Mouse (Mus musculus) erythroblast, embryonic 14.5 days (primary cell): ENCODE measurements around the gene Tspan14. TPM values are rescaled to one million over a fixed set of nuclear protein-coding genes. Genes with fewer than 3 reads are reported as not detected.

Source experiments
- H3K27me3 ChIP-seq: 2 replicates; pipeline ENCODE4 v1.6.1; 2012; ENCODE audit warnings: inconsistent platforms; ENCODE audit not compliant: control insufficient read depth
- H3K36me3 ChIP-seq: 2 replicates; pipeline ENCODE4 v1.6.1; 2012; ENCODE audit warnings: mild to moderate bottlenecking, inconsistent platforms; ENCODE audit not compliant: control insufficient read depth
- H3K4me1 ChIP-seq: 2 replicates; pipeline ENCODE4 v1.6.1; 2012; ENCODE audit warnings: inconsistent platforms; ENCODE audit not compliant: control insufficient read depth
- H3K4me3 ChIP-seq: replicated peaks from 2 replicates; pipeline ENCODE3; 2012; ENCODE audit warnings: moderate library complexity, mild to moderate bottlenecking, inconsistent platforms
- H3K9me3 ChIP-seq: 2 replicates; pipeline ENCODE4 v1.6.1; 2012; ENCODE audit warnings: low read length, inconsistent platforms, mixed read lengths; ENCODE audit not compliant: control insufficient read depth
- GATA1 ChIP-seq: IDR thresholded peaks from 2 replicates; pipeline ENCODE4 v1.6.1; 2012; ENCODE audit warnings: low read length, inconsistent platforms, mixed read lengths
- TAL1 ChIP-seq: IDR thresholded peaks from 3 replicates; pipeline ENCODE4 v1.6.1; 2012; ENCODE audit warnings: low read length, inconsistent platforms, mixed read lengths
- polyA plus RNA-seq: library from polyadenylated mRNA; stranded (reverse); fragments of >175 nt; gene quantifications from 2 replicates; pipeline ENCODE4 v1.2.3, GENCODE M21; 2012

The Tspan14 gene
- polyA plus RNA-seq, 1 experiment, result 0.33 TPM

DNA sequence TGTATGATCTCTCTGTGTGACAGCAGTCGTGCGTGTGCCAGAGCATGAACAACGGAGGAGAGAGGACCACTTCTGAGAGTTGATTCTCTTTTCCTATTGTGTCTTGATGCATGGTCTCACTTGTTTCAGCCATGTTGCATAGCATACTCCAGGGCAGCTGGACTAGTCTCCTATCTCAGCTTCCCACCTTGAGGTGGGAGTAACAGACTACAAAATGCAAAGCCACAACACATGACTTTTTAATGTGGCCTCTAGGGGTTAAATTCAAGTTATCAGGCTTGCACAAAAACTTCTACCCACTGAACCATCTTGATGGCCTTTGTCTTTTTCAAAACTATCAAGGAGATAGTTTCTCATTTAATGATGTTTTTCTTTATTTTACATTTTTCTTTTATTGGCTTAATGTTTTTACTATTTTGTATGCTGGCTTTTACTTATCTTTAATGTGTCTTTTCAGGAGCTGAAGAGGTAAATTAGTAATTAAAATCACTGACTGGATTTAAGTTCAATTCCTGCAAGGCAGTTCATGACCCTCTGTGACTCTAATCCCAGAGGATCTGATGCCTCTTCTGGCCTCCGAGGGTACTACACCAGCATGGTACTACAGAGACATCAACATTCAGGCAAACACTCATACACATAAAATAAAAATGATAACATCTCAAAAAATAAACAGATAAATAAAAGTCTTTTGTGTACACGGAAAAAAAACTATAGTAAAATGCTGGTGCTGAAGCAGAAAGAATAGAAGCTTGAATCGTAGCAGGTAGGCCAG is 80.0 kb downstream of the Tspan14 start:
- Histone ChIP-seq H3K36me3 (no peaks in the 10 kb centered on the region), H3K27me3 (no peaks in the 10 kb centered on the region), H3K9me3 (no peaks in the 10 kb centered on the region), H3K4me3 (no peak overlapping the region), H3K4me1 (peaks cover 20% of the 10 kb centered on the region)
- no peak for TF ChIP-seq GATA1
- TF ChIP-seq TAL1, result no peak

DNA sequence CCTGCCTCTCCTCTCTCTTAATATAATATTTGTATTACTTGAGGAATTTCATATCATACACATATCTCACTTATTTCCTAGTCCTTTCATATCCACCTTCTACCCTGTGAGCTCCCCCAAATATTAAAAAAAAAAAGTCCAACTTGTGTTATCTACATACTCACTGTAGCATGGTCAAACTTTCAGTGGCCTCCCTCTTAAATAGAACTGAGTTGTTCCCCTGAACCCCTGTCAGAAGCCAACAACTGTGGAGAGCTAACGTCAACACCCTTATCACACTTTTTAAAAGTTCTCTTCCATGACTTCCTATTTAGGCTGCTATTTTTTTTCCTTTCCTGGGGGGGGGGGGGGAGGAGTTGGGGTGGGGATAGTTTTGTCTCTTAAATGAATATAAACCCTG is 80.9 kb downstream of the Tspan14 start:
- H3K4me1 ChIP-seq, result peaks cover 20% of the 10 kb centered on the region
- TF ChIP-seq GATA1, result no peak
- TF ChIP-seq TAL1, result no peak
- no peaks in the 10 kb centered on the region for H3K9me3 ChIP-seq
- no peak overlapping the region for H3K4me3 ChIP-seq
- H3K36me3 ChIP-seq, result no peaks in the 10 kb centered on the region
- no peaks in the 10 kb centered on the region for H3K27me3 ChIP-seq

DNA sequence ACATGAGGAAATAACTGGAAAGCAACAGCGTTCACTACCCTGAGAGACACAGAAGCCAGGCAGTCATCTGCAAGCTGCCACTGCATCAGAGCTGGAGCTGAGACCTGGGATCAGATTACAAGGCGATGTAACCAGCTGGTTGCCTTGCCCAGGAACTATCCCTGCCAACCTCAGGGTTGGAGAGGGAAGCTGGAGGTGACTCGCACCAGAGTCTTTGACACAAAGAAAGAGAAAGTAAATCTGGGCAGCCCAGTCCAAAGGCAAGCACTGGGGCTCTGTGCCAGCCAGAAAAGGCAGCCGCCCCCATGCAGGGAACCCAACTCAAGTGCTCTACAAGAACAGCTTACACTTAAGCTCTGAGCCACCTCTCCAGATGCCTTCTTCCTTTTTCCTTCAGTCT is 81.4 kb downstream of the Tspan14 start:
- no peaks in the 10 kb centered on the region for H3K27me3 ChIP-seq
- TF ChIP-seq GATA1 (no peak), TAL1 (no peak)
- H3K4me1 ChIP-seq, result peaks cover 20% of the 10 kb centered on the region
- H3K4me3 ChIP-seq, result no peak overlapping the region
- no peaks in the 10 kb centered on the region for H3K36me3 ChIP-seq
- H3K9me3 ChIP-seq, result no peaks in the 10 kb centered on the region

DNA sequence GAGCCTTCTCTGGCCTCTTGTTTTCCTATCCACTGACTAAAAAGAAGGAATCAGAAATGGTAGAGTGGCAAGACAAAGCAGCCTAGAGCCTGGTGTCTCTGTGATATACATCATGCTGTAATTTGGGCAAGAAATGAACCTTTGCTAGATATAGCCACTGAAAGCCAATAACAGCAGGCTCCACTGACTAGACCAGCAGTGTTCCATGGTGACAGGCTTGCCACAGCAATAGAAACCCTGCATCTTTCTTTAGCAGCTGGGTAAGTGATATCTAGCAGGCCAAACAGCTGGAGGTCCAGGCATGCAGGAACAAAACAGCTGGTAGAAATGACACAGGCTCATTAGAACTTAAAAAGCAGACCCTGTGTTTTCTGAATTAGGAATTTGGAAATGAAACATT is 92.0 kb downstream of the Tspan14 start:
- Histone ChIP-seq H3K36me3 (no peaks in the 10 kb centered on the region), H3K4me1 (peaks cover 5% of the 10 kb centered on the region; the same call in 1 of the 2 replicates)
- TF ChIP-seq TAL1, result no peak
- TF ChIP-seq GATA1, result no peak

DNA sequence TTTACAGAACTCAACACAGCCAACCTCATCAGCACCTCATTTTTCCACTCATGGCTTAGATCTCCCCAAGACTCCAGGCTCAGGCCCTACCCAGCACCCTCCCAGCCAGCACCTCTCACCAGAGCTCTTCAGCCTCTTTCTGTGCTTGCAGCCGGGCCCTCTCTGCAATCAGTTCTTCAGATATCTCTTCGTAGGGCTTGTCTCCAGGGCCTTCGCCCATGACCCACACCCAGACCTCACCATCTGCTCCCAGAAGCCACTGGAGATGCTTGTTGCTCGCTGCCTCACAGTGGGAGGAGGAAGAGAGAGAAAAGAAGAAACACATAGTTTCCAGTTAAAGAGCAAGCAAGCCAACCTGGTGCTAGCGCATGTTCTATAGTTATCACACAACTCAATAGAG is 92.6 kb downstream of the Tspan14 start:
- TF ChIP-seq TAL1 (no peak), GATA1 (no peak)
- Histone ChIP-seq H3K9me3 (no peaks in the 10 kb centered on the region), H3K36me3 (no peaks in the 10 kb centered on the region), H3K27me3 (no peaks in the 10 kb centered on the region), H3K4me1 (peaks cover 5% of the 10 kb centered on the region; the same call in 1 of the 2 replicates), H3K4me3 (no peak overlapping the region)

More for the DNA sequence above, 92.0 kb downstream of the Tspan14 start:
- Histone ChIP-seq H3K4me3 (no peak overlapping the region), H3K9me3 (no peaks in the 10 kb centered on the region), H3K27me3 (no peaks in the 10 kb centered on the region)

DNA sequence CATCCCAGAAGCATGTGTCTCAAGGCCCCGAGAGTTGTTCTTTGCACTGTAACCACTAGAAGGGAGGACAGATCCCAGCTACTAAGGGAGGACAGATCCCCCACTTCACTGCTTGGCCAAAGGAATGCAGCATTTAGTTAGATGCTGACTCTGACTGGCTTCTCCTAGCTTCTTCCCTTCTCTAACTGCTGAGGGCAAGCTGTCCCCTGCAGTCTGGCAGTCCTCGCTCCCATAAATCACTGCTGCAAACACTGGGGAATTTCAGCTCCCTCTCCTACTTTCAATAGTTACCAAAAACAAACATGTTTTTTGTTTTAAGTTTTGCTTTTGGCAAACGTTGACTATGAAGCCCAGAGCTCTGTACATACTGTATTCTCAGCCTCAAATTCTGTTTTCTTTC is 96.0 kb downstream of the Tspan14 start:
- H3K4me1 ChIP-seq, result peaks cover 5% of the 10 kb centered on the region; the same call in 1 of the 2 replicates
- no peaks in the 10 kb centered on the region for H3K27me3 ChIP-seq
- TF ChIP-seq TAL1 (no peak), GATA1 (no peak)
- no peak overlapping the region for H3K4me3 ChIP-seq
- H3K36me3 ChIP-seq, result no peaks in the 10 kb centered on the region
- H3K9me3 ChIP-seq, result no peaks in the 10 kb centered on the region

DNA sequence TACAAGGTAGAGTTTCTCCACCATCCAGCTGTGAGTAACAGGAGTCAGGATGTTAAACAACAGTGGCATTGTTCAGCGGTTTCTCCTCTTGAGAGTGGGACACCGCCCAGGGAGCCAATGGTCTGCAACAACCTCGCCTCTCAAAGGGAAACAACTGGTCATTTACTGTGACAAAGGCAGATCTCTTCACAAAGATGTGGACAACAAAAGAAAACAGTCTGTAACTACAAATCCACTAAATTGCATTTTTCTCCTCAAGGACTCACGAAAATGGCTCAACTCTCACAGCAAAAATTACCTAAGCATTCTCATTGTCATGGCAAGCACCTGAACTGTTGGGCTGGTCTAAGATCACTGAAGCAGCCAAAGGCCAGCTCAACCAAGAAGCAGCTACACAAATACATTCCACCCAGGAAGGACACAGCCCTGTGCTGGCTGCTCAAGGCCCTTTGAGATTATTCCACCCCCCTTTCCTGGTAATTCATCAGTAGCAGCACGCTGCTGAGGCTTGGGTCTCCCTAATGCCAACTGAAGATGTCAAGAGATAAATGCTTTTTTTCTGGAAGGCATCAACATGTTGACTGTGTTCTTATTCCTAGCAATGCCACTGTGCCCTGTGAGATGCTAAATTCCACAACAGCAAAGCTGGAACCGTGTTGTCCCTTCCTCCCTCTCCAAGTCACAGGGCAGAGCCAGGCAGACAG is 101.6 kb downstream of the Tspan14 start:
- no peak overlapping the region for H3K4me3 ChIP-seq

DNA sequence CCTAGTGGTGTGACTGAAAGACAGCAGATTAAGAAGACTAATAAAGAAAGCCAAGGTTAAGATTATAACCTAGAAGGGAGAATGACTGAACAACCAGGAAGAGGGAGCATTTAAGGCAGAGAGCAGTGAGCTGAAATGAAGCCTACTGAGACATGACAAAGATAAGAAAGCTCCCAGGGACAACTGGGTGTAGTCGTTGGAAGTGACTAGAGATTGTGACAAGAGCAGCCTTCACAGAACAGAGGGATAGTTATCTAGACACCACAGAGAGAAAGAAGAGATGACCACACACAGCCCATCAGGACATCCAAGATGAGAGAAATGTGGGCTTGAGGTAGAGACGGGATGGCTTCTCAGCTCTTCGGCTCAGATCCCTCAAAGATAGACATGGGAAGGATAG is 102.9 kb downstream of the Tspan14 start:
- Histone ChIP-seq H3K27me3 (no peaks in the 10 kb centered on the region), H3K9me3 (no peaks in the 10 kb centered on the region), H3K4me1 (peaks cover 14% of the 10 kb centered on the region), H3K4me3 (no peak overlapping the region), H3K36me3 (no peaks in the 10 kb centered on the region)
- TF ChIP-seq GATA1 (no peak), TAL1 (no peak)

More for the DNA sequence above, 101.6 kb downstream of the Tspan14 start:
- H3K27me3 ChIP-seq, result no peaks in the 10 kb centered on the region
- H3K36me3 ChIP-seq, result no peaks in the 10 kb centered on the region
- no peaks in the 10 kb centered on the region for H3K9me3 ChIP-seq
- H3K4me1 ChIP-seq, result peaks cover 14% of the 10 kb centered on the region
- TF ChIP-seq TAL1, result no peak
- no peak for TF ChIP-seq GATA1

DNA sequence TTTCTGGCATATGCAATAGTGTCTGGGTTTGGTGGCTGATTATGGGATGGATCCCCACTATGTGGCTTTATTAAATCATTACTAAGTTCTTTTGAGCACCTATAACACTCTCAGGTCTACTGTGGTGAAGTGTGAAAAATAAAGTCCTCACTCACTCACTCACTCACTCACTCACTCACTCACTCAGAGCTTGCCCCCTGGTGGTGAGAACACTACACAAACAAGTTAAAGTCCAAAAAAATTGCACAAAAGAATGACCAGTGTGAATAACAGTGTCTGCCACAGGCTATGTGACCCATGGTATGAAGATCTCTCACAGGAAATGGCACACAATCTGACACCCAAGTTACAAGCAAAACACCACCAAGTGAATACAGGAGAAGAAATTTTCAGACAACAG is 103.6 kb downstream of the Tspan14 start:
- H3K36me3 ChIP-seq, result no peaks in the 10 kb centered on the region
- TF ChIP-seq TAL1 (no peak), GATA1 (no peak)
- no peaks in the 10 kb centered on the region for H3K9me3 ChIP-seq
- H3K4me3 ChIP-seq, result no peak overlapping the region
- peaks cover 14% of the 10 kb centered on the region for H3K4me1 ChIP-seq
- H3K27me3 ChIP-seq, result no peaks in the 10 kb centered on the region

Other genes starting within 250 kb of the Tspan14 start
- gene Sh2d4b, start 73.5 kb downstream of the Tspan14 start, polyA plus RNA-seq, result 0.06 and 0.09 TPM in 2 replicates
- gene Fam213a, start 47.0 kb upstream of the Tspan14 start, polyA plus RNA-seq, result 8.5 and 12.2 TPM in 2 replicates
- not detected in 2 replicates for gene Dydc2, start 102.4 kb upstream of the Tspan14 start, polyA plus RNA-seq
- gene Dydc1, start 106.1 kb upstream of the Tspan14 start, polyA plus RNA-seq, result not detected in 2 replicates
- 0.01 TPM in 1 of 2 replicates, not detected in the other for gene Mat1a, start 138.2 kb upstream of the Tspan14 start, polyA plus RNA-seq
- not detected in 2 replicates for gene Sftpa1, start 165.0 kb upstream of the Tspan14 start, polyA plus RNA-seq
- gene Mbl1, start 184.7 kb upstream of the Tspan14 start, polyA plus RNA-seq, result not detected in 2 replicates
- 0.03 TPM in 1 of 2 replicates, not detected in the other for gene Sftpd, start 218.3 kb upstream of the Tspan14 start, polyA plus RNA-seq